Mouse (Mus musculus): Measurements from ENCODE around the gene Tnfrsf14.

- TF ChIP-seq EP300 (IDR thresholded peaks at IDR 0.05; ENCODE audit: low read depth) (no peak), CTCF (IDR thresholded peaks at IDR 0.05; ENCODE audit: low read depth) (no peak)
These were observed 47.6 kb downstream of the Tnfrsf14 start for GRCm38 (mm10) chr4:154880730-154881129.
